Mouse (Mus musculus): Measurements from ENCODE around the gene Olfr56. TPM values are rescaled to one million over a fixed set of nuclear protein-coding genes. Genes with fewer than 3 reads are reported as not detected.

Olfr56 gene
- total RNA-seq, 1 experiment from 2014 or later, result 3.0 TPM

DNA sequence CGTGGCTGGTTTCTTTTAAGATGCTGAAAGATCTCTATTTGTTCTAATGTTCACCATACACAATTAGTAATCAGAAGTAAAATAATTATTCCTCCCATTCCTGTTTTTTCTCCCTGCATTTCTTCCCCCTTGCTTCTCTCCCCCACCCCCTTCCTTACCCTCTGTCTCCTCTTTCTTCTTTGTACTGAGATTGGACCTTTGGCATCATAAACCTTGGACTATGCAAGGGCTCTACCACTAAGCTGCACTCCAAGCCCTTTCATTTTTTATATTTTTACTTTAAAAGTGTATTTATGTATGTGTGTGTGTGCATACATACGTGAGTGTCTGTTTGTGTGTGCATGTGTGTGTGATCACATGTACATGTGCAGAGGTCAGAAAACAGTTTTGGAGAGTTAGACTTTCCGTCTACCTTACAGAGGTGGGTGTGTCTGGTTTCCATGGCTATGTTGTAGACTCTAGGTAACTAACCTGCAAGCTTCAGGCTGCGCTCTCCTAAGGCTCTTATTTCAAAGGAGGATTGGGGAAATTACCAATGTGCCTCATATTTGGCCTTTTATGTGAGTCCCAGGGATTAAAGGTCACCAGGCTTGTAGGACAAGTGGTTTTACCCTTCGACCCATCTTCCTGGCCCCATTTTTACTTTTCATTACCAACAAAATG is 110.4 kb downstream of the Olfr56 start:
- no peak for ATAC-seq (replicated peaks; ENCODE audit: low read depth, poor library complexity, severe bottlenecking)

- no peak for ATAC-seq (replicated peaks; ENCODE audit: low read depth, poor library complexity, severe bottlenecking)
These were observed 111.2 kb downstream of the Olfr56 start for GRCm38 (mm10) chr11:49089735-49090507.

DNA sequence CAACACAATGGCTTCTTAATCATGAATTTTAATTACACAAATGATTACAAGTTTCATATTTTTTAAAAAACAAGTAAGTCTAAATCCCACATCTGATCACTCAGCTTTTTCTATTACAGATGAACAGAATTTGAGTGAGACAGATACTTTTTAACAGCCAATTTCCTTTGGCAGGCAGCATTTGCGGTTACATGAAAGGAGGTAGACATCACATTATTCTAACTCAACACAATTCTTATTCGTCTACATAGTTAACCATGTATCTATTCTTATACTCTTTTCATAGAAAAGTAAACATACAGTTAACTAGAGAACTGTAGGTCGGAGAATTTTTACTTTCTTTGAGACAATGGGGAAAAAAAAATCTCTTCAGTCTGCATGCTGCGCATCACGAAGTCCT is 111.9 kb downstream of the Olfr56 start:
- ATAC-seq (replicated peaks; ENCODE audit: low read depth, poor library complexity, severe bottlenecking), result no peak

- no peak for ATAC-seq (replicated peaks; ENCODE audit: low read depth, poor library complexity, severe bottlenecking)
These were observed 112.5 kb downstream of the Olfr56 start for GRCm38 (mm10) chr11:49091171-49091570.

GRCm38 (mm10) chr11:49092053-49092586 is 113.4 kb downstream of the Olfr56 start:
- ATAC-seq (replicated peaks; ENCODE audit: low read depth, poor library complexity, severe bottlenecking), result no peak

DNA sequence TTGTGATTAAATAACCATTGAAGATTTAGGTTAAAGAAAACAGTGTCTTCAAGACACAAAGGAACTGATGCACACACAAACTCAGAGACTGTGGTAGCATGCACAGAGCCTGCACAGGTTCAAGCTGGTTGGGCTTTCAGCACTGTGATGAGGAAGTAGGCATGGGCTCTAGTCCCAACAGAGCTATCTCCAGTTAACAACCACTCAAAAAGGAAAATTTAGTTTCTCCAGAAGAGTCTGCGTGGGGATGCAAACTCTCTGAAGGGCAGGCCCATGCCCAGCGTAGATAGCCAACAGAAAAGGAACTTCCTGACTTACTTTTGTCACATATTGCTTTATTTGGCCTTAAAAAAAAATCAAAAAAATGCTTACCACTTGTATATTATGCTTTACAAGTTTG is 114.1 kb downstream of the Olfr56 start:
- peak; percentile 51 for ATAC-seq (replicated peaks; ENCODE audit: low read depth, poor library complexity, severe bottlenecking)

DNA sequence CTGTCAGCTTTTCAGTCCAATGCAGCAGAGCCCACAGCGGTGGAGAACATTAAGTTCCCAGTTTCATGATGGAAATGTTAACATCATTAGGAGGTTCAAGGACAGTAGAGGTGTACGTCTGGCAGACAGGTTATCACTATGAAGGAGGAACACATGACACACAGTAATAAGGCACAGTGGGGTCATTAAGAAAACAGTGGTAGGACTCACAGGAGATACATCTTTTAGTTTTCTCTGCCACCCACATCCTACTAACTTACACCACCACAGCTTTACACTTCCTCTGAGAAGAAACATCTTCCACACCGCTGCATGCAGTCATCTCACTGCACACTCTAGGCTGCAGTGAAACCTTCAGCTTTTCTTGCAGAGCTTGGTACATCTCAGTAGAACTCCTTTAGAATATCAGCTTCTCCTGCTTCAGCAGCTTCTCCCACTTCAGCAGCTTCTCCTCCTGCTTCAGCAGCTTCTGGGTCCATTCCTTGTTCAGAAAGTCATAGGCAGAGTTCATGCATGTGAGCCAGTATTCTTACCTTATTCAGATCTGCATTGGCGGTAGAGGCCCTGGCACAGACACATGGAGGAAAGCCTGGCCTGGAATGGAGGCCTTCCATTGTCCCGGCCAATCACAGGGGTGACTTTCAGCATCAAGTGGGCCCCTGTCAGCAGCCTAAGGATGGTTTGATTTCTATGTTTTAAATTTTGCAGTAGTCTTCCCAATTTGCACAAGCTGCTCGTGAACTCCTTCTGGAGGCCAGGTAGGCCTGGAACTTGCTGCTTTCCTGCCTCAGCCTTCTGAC is 115.4 kb downstream of the Olfr56 start:
- ATAC-seq (replicated peaks; ENCODE audit: low read depth, poor library complexity, severe bottlenecking), result no peak

DNA sequence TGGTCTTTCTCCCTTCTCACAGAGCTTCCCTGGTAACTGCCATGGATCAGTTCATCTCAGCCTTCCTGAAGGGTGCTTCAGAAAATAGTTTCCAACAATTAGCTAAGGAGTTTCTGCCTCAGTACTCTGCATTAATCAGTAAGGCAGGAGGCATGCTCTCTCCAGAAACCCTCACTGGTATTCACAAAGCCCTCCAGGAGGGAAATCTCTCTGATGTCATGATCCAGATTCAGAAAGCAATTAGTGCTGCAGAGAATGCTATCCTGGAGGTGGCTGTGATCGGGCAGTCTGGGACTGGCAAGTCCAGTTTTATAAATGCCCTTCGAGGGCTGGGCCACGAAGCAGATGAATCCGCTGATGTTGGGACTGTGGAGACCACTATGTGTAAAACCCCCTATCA is 116.7 kb downstream of the Olfr56 start:
- no peak for ATAC-seq (replicated peaks; ENCODE audit: low read depth, poor library complexity, severe bottlenecking)

DNA sequence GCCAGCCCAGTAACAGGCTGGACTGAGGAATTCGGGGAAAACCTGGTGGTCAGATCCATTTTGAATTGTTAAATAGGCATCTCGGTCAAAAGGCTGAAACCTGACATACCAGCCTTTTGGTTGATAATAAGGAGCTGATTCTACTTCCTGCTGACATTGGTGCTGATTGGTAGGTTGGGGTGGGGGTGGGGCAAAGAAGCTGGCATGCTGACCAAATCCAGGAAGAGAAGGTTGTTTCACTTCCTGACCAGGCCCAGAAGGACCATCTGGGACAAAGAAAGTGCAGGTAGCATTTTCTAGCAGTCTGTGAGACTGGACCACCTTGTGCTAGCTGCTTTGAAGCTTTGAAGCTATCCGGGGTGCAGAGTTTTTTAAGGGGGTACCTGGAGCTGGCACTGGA is 121.7 kb downstream of the Olfr56 start:
- peak; percentile 58 for ATAC-seq (replicated peaks; ENCODE audit: low read depth, poor library complexity, severe bottlenecking)

DNA sequence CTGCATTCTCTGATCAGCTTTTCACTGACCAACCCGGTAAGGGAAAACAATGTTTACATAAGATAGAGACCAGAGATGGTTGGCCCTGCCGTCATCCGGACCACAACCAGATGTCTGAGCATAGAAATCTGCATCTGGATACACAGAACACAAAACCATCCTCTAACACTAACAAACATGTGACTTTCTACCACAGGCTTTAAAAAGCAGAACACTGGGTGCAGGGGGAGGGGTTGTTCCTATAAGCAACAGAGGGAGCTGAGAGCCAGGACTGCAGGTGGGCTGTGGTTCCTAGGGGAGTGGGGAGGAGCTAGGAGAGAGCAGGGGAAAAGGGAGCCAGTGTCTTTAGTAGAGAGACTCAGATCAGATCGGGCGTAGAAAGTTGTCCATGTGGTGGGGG is 122.8 kb downstream of the Olfr56 start:
- ATAC-seq (replicated peaks; ENCODE audit: low read depth, poor library complexity, severe bottlenecking), result peak; percentile 67

- ATAC-seq (replicated peaks; ENCODE audit: low read depth, poor library complexity, severe bottlenecking), result peak; percentile 69
These were observed 124.5 kb downstream of the Olfr56 start for GRCm38 (mm10) chr11:49103047-49103693.

GRCm38 (mm10) chr11:49105752-49106151 is 127.1 kb downstream of the Olfr56 start:
- ATAC-seq (replicated peaks; ENCODE audit: low read depth, poor library complexity, severe bottlenecking), result no peak

GRCm38 (mm10) chr11:49107650-49108537 is 129.2 kb downstream of the Olfr56 start:
- ATAC-seq (replicated peaks; ENCODE audit: low read depth, poor library complexity, severe bottlenecking), result no peak

- peak; percentile 72 for ATAC-seq (replicated peaks; ENCODE audit: low read depth, poor library complexity, severe bottlenecking)
These were observed 130.1 kb downstream of the Olfr56 start for GRCm38 (mm10) chr11:49108833-49109232.

GRCm38 (mm10) chr11:49111000-49111399 is 132.3 kb downstream of the Olfr56 start:
- no peak for ATAC-seq (replicated peaks; ENCODE audit: low read depth, poor library complexity, severe bottlenecking)

DNA sequence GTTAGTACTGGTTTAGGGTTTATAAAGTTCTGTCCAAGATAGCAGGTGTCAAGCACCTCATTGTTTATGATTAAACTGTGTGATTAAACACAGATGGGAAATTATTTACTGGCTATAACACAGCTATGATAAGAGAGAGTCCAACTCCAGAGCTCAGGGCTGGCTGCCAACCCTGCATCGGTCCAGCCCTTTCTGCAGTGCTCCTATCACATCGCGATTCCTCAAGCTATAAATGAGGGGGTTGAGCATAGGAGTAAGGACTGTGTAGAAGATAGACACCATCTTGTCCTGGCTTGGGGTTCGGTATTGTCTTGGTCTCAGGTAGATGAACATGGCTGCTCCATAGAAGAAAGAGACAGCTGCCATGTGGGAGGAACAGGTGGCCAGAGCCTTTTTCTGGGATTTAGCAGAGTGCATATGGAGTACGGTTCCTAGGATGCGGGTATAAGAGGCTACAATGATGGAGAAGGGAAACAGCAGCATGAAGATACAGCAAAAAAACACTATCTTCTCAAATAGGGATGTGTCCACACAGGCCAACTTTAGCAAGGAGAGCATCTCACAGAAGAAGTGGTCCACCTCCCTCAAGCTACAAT is 134.0 kb downstream of the Olfr56 start:
- no peak for ATAC-seq (replicated peaks; ENCODE audit: low read depth, poor library complexity, severe bottlenecking)

DNA sequence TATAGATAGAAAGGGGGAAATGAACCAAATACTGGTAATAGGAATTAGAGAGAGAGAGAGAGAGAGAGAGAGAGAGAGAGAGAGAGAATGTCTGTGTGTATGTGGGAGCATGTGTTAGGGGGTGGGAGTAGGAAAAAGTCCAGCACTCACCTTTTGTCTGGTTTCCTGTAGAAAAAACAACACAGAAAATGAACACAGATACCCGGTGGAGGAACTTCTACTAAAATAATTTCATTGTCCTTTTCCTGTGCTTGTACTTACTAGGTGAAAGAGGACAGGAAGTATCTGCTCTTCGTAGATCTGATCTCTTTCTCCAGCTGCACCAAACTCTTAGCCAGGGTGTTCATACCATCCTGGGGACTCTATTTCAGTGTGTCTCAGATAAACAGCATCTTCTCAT is 135.5 kb downstream of the Olfr56 start:
- no peak for ATAC-seq (replicated peaks; ENCODE audit: low read depth, poor library complexity, severe bottlenecking)

- ATAC-seq (replicated peaks; ENCODE audit: low read depth, poor library complexity, severe bottlenecking), result no peak
These were observed 136.1 kb downstream of the Olfr56 start, which contains the start of gene Olfr1396 for GRCm38 (mm10) chr11:49114774-49115173. Gene Olfr1396 (minus strand): TSS chr11:49114874.

DNA sequence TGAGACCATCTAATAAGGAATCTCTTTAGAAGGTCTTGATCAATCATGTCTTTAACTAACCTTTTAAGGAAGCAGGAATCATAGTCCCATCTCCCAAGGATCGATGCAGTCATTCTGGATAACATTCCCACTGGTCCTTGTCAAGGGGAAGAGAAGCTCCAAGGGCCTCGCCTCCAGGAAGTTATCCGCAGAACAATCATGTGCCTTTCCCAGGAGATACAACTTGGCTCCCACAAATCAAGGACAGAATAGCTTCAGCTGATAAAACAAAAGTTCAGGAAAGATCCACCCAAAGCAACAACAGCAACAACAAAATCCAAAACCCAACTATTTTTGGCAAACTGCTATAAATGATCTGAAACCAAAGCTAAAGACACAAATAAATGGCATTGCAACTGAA is 140.9 kb downstream of the Olfr56 start:
- ATAC-seq (replicated peaks; ENCODE audit: low read depth, poor library complexity, severe bottlenecking), result no peak
